Mouse (Mus musculus) hindbrain, embryonic 10.5 days (tissue): Measurements from ENCODE around the gene Oxnad1. TPM values are rescaled to one million over a fixed set of nuclear protein-coding genes. Genes with fewer than 3 reads are reported as not detected.

Source experiments
- polyA plus RNA-seq: library from polyadenylated mRNA; unstranded; fragments of >200 nt; fragmentation: Nextera tagmentation; extraction: Ambion mirVana; gene quantifications from 2 replicates; pipeline ENCODE4 v1.2.1, GENCODE M21; 2016

Oxnad1 gene
- polyA plus RNA-seq, 1 experiment from 2014 or later, result 22.2 TPM

Other genes starting within 250 kb of the Oxnad1 start
- 0.13 and 0.17 TPM in 2 replicates for gene Galnt15, start 56.4 kb upstream of the Oxnad1 start, polyA plus RNA-seq
- gene Dph3, start 355 bp downstream of the Oxnad1 start, polyA plus RNA-seq, result 89.7 and 93.6 TPM in 2 replicates
- not detected in 2 replicates for gene Msmb, start 56.6 kb downstream of the Oxnad1 start, polyA plus RNA-seq
- 66.0 and 71.9 TPM in 2 replicates for gene Ncoa4, start 74.5 kb downstream of the Oxnad1 start, polyA plus RNA-seq
- 302 and 327 TPM in 2 replicates for gene Timm23, start 116.5 kb downstream of the Oxnad1 start, polyA plus RNA-seq
- 40.6 and 50.0 TPM in 2 replicates for gene Parg, start 116.6 kb downstream of the Oxnad1 start, polyA plus RNA-seq
- 15.7 and 17.8 TPM in 2 replicates for gene Ogdhl, start 236.6 kb downstream of the Oxnad1 start, polyA plus RNA-seq